Mouse (Mus musculus) right cerebral cortex, postnatal 36 days (tissue): ENCODE measurements around the gene Ciita.

Source experiments
- DNase-seq, 2 experiments: peaks; one replicate each; pipeline ENCODE4 v3.0.0; 2022; ENCODE audit warnings: low spot score in 2 of 2, mixed read lengths in 1 of 2

The Ciita gene

GRCm38 (mm10) chr16:10520908-10521614 is 41.2 kb downstream of the Ciita start:
- DNase-seq: peak; percentile 37 to 65

DNA sequence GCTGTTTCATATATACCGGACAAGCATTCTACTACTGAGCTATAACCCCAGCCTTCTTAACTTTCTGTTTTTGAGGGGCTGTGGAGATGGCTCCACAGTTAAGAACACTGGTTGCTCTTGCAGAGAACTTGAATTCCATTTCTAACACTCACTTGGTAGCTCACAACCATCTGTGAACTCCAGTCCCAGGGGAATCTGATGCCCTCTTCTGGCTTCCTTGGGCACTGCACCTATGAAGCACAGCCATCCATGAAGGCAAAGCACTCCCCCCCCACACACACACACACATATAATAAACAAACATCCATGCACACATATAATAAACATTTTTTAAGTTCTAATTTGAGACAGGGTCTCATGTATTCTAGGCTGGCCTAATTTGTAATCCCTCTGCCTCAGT is 43.0 kb downstream of the Ciita start:
- DNase-seq: peak; percentile 37 to 56

DNA sequence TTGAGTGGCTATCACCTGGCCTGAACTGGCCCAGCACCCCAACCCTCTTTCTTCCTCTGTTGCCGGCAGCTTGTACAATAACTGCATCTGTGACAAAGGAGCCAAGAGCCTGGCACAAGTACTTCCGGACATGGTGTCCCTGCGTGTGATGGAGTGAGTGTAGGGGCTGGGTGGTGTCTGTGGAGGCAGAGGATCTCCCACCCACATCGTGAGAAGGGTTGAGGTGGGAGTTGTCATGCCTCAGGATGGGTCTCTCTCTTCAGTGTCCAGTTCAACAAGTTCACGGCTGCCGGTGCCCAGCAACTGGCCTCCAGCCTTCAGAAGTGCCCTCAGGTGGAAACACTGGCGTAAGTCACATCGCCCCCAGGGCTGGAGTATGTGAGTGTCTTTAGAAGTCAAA is 43.8 kb downstream of the Ciita start:
- no peak for DNase-seq

DNA sequence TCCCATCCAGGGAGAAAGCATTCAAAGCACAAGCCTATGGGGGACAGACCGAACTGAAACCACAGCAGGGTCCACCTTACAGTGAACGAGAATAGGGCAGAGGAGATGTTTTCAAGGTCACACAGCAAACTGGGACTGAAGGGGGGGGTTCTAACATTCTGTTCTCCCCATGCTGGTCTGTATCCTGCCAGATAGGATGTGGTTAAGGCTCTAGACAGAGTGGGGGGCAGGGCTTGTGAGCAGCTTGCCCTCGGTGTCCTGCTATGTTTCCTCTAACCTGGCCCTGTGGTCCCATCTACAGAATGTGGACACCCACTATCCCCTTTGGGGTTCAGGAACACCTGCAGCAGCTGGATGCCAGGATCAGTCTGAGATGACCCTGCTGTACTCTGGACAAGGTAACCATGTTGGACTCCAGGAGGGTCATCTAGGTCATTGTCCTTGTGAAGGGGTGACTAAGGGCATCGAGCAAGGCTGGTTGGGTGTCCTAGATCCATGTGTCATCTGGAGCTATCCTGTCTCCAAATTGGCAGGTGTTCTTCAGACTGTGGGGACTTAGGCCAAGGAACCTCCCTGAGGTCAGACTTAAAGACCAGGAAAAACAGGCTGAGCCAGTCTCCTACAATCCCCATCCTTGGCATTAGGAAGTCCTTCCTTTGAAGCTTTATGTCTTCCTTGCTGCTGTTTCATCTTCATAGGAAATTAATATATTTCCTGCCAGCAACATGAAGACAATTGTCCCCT is 45.2 kb downstream of the Ciita start:
- DNase-seq: no peak

- DNase-seq: no peak
Measured at GRCm38 (mm10) chr16:10525610-10525980, 45.7 kb downstream of the Ciita start.

DNA sequence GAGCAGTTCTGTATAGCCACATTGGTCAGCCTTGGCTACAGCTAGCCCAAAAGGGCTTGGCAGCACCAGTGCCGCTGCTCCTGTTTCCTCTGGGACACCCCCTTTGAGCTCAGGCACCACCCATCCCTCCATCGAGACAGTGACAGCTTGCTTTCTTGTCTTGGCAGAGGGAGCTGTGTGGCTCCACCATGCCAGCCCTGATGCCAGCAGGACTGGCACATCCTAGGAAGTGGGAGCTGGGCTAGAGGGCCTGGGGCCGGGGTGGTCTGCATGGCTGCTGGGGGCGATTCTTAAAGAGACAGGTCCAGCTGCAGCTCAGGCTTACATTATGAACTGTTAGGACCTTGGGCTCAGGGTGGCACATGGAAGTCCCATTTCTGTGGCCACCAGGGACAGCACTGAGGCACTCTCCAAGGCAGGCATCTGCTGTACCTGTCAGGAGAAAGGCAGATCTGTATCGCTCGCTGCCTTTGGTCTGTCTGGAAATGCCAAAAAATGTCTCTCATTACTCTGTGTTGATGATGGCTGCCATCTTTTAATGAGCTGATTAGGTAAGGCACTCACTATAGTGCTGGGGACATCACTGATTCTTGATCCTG is 47.3 kb downstream of the Ciita start:
- no peak for DNase-seq

DNA sequence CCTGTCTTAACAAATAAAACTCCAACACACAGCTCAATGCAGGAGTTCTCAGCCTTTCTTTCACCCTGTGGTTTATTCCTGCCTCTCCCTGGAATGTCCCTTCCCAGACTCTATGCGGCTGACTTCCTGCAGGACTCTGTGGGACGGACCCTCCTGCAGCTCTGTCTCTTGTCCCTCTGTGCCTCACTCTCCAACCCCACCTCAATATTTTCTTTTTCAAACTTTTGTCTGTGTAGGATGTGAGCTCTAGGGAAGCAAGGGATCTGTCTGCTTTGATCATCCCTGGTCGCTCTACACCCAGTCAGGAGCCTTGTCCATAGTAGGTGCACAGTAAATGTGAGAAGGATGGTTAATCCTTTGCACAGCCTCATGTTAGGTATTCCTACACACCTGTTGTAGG is 48.5 kb downstream of the Ciita start:
- DNase-seq: no peak

DNA sequence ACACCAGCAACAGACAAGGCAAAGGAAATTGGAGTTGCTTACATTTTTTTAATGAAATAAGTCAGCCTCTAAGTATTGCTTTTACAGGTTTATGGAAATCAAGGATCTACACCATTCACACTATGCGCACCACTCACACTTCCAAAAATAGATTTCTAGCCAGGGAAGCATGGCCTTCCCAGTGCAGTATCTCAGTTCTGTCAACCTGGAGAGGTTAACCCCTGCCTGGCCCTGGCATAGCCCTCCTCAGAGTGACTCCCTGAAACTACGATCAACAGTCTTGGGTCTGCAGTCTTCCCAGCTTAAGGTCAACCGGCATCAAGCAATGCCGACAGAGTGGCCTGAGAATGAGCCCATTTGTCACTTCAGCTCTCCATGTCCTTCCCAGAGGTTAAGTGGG is 50.3 kb downstream of the Ciita start:
- no peak for DNase-seq

GRCm38 (mm10) chr16:10533781-10534180 is 53.9 kb downstream of the Ciita start:
- DNase-seq: no peak

DNA sequence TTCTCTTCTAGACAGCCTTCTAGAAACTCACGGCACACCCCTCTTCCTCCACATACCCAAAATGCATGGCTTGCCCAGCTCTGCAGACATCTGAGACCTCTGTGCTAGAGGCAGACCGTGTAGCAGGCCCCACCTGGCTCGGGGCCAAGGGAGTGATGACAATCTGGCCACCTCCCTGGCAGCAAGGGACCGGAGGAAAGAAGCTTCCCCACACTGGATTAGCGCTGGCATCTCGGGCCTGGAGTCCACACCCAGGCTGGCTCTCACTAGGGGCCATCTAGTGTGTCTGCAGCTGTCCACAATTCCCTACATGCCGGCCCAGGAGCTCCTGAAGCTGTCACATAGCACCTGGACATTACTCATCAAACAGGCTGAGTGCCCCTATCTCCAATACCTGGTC is 54.7 kb downstream of the Ciita start:
- DNase-seq: no peak

- no peak for DNase-seq
Measured at GRCm38 (mm10) chr16:10536323-10536722, 56.5 kb downstream of the Ciita start.

- DNase-seq: no peak
Measured at GRCm38 (mm10) chr16:10536961-10537360, 57.1 kb downstream of the Ciita start.

DNA sequence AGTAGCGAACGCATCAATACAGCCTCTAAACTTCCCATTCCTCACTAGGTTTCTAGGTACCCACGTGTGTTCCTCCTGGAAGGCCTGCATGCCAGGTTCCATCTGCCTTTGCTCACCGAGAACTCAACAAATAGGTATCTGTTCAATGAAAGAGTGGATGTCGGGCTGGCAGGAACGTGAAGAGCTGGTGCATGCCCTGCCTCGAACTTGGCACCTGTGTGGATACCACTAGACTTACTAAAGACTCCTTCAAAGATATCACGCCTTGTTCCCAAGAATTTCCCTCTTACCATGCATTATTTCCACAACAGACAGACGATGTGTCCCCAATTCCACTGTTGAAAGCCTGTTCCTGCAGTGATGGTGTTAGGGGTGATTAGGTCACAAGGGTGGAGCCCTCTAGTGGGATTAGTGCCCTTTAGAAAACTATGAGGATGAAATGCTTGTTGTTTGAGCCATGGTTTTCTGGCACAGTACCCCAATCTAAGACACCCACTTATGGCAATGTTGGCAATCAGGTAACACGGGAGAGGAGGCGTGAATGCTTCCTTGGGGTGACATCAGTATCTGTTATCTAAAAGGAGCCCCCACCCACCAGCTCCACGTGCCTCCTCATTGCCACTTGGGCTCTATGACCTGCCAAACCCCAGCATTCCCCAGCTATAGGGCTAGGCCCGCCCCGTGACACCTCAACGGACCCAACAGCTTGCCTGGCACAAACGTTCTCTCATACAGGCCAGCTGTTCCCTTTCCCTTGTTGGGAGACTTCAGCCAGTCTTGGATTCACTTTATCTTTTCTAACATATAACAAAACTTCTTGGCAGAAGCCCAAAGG is 61.1 kb downstream of the Ciita start:
- DNase-seq: no peak

GRCm38 (mm10) chr16:10541598-10541930 is 61.7 kb downstream of the Ciita start:
- DNase-seq: no peak

GRCm38 (mm10) chr16:10542266-10542665 is 62.4 kb downstream of the Ciita start:
- no peak for DNase-seq

- peak; percentile 96 to 98 for DNase-seq
Measured at GRCm38 (mm10) chr16:10542698-10543365, 63.0 kb downstream of the Ciita start, which contains the start of gene Dexi. Gene Dexi, minus strand, starts transcription at chr16:10543054.

GRCm38 (mm10) chr16:10544995-10545622 is 65.2 kb downstream of the Ciita start, which contains the start of gene Clec16a:
Gene Clec16a, plus strand, starts transcription at chr16:10545339.
- peak; percentile 94 to 96 for DNase-seq

GRCm38 (mm10) chr16:10546865-10547264 is 67.0 kb downstream of the Ciita start:
- no peak for DNase-seq

GRCm38 (mm10) chr16:10548938-10549337 is 69.1 kb downstream of the Ciita start:
- no peak for DNase-seq

DNA sequence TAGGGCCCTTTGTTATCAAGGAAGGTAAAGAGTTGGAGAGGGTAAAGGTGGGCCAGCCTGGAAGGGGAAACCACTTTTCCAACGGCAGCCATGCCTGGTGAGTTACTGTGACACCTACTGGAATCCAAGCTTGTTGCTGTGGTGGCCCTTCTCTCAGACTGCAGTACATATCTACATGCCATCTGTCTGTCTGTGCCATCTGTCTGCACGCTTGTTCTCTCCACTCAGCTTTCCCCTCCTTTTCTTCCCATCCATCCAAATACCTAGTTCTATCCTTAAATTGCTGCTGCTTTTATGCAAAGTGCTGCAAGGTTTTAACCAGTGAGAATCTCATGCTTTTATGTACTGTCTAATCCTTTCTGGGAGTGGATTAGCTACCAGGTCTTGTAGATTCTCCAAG is 69.7 kb downstream of the Ciita start:
- no peak for DNase-seq

GRCm38 (mm10) chr16:10551592-10551991 is 71.7 kb downstream of the Ciita start:
- no peak for DNase-seq
